Mouse (Mus musculus): ENCODE results near the gene Dab2ip.

Dab2ip gene

DNA sequence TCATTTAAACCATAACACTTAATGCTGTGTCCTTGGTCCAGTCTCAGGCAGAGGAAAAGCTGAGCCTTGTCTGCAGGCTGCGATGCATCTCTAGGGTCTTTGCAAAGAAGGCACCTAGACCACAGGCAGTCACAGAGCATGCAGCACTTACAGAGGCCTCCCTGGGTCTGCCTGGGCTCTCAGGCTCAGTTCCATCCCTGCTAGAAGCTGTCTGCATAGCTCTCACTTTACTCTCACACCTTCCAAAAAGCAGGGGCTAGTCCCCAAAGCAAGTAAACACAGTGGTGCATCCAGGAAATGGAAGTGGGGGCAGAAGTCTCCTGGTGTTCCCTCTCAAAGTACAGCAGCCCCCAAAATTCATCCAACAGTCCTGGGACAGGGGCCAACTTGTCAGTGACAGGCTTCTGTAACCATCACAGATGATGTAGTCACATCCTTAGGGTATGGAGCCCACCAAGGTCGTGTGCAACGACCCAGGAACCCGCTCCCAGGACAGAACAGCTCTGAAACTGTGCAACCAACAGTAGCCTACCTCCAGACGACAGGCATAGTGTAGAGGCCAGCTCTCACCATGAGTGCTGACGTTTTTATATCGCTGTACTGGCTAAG lies 192.6 kb downstream of the Dab2ip start:
- in situ Hi-C loops (cut with MboI): no loop called here

DNA sequence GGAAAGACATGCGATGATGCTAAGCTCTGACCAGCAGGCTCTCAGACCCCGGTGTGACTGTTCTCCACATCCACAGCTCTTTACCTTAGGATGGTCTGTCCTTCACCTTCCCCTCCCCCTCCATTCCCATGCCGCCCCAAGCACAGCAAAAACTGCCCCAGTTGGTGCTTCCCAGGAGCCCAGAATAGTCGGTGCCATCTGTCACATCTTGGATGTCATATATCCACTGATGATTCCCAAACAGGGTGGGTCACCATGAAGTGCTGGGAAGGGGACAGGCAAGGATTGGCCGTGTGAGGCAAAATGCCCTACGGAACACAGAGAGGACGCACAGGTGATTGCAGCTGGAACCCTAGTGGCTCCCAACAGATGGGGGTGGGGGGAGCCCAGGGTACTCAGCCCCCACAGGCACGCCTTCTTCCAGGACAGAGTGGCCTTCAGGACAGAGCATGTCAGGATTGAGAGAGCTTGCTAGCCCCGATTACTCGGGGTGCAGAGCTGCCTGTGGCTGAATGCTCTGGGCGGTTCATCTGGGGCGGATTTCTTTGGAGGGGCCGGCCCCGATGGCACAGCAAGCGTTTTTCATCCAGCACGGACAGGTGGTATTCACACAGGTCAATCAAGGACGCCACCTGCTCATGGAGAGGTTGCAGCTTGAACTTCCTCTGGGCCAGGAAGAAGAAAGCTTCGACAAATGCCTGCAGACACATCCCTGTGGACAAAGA lies 193.9 kb downstream of the Dab2ip start:
- in situ Hi-C loops (cut with MboI): no loop called here

DNA sequence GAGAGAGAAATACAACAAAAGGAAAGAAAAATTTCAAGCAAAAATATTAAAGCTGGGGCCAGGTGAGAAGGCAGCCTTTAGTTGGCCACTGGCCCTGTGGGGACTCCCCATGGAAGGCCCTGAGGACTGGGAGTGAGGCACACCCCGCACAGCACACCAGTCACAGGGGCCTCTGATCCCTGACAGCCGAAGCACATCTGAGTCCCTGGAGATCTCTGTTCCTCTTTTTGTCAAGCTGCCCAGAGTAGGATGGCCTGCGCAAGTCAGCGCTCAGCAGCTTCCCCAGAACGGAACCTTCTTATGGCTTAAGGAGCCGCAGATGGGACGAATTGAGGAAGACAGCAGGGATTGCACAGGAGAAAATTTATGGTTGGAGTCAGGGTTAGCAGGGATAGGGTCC lies 198.4 kb downstream of the Dab2ip start:
- in situ Hi-C loops (cut with MboI): no loop called here

GRCm38 (mm10) chr2:35760352-35760751 lies 202.3 kb downstream of the Dab2ip start:
- in situ Hi-C loops (cut with MboI): no loop called here

DNA sequence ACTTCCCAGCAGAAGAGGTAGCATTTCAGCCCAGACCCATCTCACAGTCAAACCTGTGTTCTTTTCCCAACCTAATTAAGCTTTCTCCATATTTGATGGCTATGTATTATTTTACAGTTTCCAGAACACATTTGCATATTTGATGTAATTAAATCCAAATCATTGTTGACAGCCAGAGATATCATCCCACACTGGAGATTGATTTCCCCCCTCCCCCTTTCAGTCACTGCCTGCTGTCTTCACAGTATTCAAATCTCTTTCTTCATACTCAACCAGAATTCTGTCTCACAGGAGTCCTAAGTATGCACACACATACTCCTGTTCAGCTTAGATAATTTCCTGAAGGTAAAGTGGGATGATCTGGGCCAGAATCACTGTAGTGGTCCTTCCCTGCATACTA lies 202.8 kb downstream of the Dab2ip start:
- in situ Hi-C loops (cut with MboI): no loop called here

DNA sequence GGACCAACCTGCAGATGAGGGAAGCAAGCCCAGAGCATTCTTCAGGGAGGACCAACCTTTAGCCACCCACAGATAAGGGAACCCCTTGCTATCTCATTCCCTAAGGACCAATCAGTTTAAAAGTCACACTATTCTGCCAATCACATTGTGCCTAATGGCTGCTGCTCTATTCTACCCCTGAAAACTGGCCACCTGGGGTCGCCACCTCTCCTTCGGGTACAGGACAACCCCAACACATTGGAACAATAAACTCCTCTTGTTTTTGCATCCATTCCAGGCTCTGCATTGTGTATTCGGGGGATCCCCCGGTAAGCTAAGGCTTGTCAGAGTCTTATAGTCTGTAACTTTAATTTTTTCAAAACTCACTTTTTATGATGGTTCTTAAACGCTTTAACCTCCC lies 203.4 kb downstream of the Dab2ip start:
- in situ Hi-C loops (cut with MboI): no loop called here

GRCm38 (mm10) chr2:35763818-35764217 lies 205.8 kb downstream of the Dab2ip start:
- in situ Hi-C loops (cut with MboI): no loop called here

DNA sequence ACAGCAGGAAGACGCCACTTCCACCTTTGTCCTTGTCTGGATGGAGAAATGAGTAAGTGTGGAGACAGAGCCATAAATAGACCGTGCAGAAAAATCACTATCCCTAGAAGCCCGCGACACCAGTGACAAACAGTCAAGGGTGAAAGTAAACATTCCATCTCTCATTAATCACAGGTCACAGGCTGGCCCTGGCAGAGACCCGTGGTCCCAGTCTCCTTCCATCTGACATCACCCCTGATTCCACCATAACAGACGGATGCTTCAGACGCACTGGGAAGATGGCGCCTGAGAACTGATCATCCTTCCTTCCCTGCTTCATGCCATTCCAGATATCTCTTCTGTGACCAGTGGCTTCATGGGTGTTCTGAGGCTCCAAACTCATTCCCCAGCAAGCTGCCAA lies 206.3 kb downstream of the Dab2ip start:
- in situ Hi-C loops (cut with MboI): no loop called here

- in situ Hi-C loops (cut with MboI): no loop called here
Measured at GRCm38 (mm10) chr2:35767834-35768537, 209.9 kb downstream of the Dab2ip start.

DNA sequence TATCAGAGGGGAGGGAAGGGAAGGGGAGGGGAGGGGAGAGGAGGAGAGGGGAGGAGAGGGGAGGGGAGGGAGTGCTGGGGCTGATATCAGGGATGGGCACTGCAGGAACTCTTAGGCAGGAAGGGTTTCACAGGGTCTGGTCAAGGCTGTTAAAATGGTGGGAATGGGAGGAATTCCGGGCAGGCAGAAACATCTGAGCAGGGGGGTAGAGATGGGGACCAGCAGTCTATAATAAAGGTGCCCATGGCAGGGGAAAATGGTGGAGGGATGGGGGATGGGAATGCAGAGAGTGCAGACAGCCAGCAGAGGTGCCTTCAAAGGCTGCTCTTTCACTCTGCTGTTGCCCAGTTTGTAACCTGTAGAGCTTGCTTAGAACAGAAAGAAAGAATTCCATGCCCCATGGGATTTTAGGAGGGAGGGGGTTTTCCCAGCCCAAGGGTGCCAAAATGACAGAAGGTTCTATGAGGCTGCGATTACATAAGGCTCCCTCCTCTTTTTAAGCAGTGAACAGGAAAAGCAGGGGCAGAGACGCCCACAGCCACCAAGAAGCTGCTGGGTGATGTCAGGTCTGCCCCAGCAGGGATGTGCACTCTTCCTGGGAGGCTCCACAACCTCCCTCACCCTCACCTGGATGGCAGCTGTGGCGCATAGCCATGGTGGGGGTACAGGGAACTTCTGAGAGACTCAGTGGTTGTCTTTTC lies 210.6 kb downstream of the Dab2ip start:
- in situ Hi-C loops (cut with MboI): no loop called here

GRCm38 (mm10) chr2:35769398-35769797 lies 211.3 kb downstream of the Dab2ip start:
- in situ Hi-C loops (cut with MboI): no loop called here

GRCm38 (mm10) chr2:35770541-35770940 lies 212.5 kb downstream of the Dab2ip start:
- in situ Hi-C loops (cut with MboI): no loop called here

GRCm38 (mm10) chr2:35775651-35776055 lies 217.6 kb downstream of the Dab2ip start:
- in situ Hi-C loops (cut with MboI): no loop called here

GRCm38 (mm10) chr2:35776935-35777334 lies 218.9 kb downstream of the Dab2ip start:
- in situ Hi-C loops (cut with MboI): no loop called here

DNA sequence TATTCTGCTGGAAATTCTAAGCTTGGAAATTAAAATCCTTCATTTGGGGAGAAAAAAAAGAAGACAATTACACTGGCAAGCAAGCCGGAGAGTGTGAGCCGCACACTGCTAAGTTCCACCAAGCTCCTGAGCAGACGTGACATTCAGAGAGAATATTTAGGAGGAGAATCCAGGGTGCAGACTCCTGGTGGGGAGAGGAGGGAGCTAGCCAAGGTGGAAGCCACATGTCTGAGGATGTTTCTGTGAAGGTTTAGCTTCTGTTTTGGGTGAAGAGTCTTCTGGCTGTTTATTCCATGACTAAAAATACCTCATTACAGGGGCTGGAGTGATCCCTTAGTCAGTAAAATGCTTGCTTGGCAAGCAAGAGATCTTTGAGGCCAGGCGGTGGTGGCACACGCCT lies 221.2 kb downstream of the Dab2ip start:
- in situ Hi-C loops (cut with MboI): no loop called here
